Mouse (Mus musculus) ES-E14 (cell line): ENCODE measurements around the gene Leng9. TPM values are rescaled to one million over a fixed set of nuclear protein-coding genes. Genes with fewer than 3 reads are reported as not detected.
A peak's percentile ranks its signal among the peaks of the same experiment; 100 is the strongest.

Source experiments
- DNase-seq: peaks from one replicate; pipeline ENCODE4 v3.0.0-alpha.2; 2013; ENCODE audit warnings: low read depth, low spot score
- H3K27ac ChIP-seq: 2 replicates; pipeline ENCODE4 v1.5.1; 2012; ENCODE audit warnings: low read depth, mild to moderate bottlenecking, low read length, moderate library complexity, mixed read lengths; ENCODE audit not compliant: poor library complexity, insufficient read depth, severe bottlenecking
- H3K36me3 ChIP-seq: 2 replicates; pipeline ENCODE4 v1.6.1; 2012; ENCODE audit warnings: mild to moderate bottlenecking, low read length, moderate library complexity, mixed read lengths; ENCODE audit not compliant: control insufficient read depth, poor library complexity, insufficient read depth, severe bottlenecking
- H3K4me1 ChIP-seq, 2 experiments: fragments of 150-350 bp in 1 of 2; sonication (generic) in 1 of 2; 2 replicates each; pipeline ENCODE4 v1.6.1; 2012; ENCODE audit warnings: low read length in 2 of 2, mild to moderate bottlenecking in 1 of 2, mixed read lengths in 1 of 2; ENCODE audit not compliant: control insufficient read depth in 2 of 2, insufficient read depth in 2 of 2, poor library complexity in 1 of 2
- H3K4me3 ChIP-seq, 2 experiments: fragments of 150-350 bp in 1 of 2; sonication (generic) in 1 of 2; 2 replicates each; pipeline ENCODE4 v1.5.1; 2012; ENCODE audit warnings: low read length in 2 of 2, low read depth in 1 of 2, mild to moderate bottlenecking in 1 of 2, mixed read lengths in 1 of 2; ENCODE audit not compliant: insufficient read depth in 1 of 2, poor library complexity in 1 of 2, severe bottlenecking in 1 of 2
- H3K9ac ChIP-seq: 2 replicates; pipeline ENCODE4 v1.6.1; 2012; ENCODE audit warnings: low read depth, mild to moderate bottlenecking, low read length, mixed read lengths; ENCODE audit not compliant: poor library complexity, insufficient read depth, severe bottlenecking
- H3K9me3 ChIP-seq: fragments of 150-350 bp; sonication (generic); 2 replicates; pipeline ENCODE4 v1.6.1; 2012; ENCODE audit warnings: low read depth, mild to moderate bottlenecking, low read length; ENCODE audit not compliant: control insufficient read depth, insufficient read depth
- CHD2 ChIP-seq: IDR thresholded peaks from 2 replicates; pipeline ENCODE4 v1.6.1; 2014; ENCODE audit warnings: mild to moderate bottlenecking, low read depth, low read length, inconsistent platforms
- HCFC1 ChIP-seq: IDR thresholded peaks from 2 replicates; pipeline ENCODE4 v1.6.1; 2012; ENCODE audit warnings: low read length, inconsistent platforms, borderline replicate concordance; ENCODE audit not compliant: insufficient read depth
- MAFK ChIP-seq: IDR thresholded peaks from 2 replicates; pipeline ENCODE4 v1.6.1; 2014; ENCODE audit warnings: mild to moderate bottlenecking, low read depth, low read length, inconsistent platforms; ENCODE audit not compliant: insufficient read depth
- ZC3H11A ChIP-seq: IDR thresholded peaks from 2 replicates; pipeline ENCODE4 v1.6.1; 2012; ENCODE audit warnings: low read depth, mild to moderate bottlenecking, inconsistent platforms, low read length, borderline replicate concordance
- ZNF384 ChIP-seq: IDR thresholded peaks from 2 replicates; pipeline ENCODE4 v1.6.1; 2012; ENCODE audit warnings: low read depth, low read length, inconsistent platforms
- in situ Hi-C, 2 experiments: fragments of 600-800 bp; cut with MboI; formaldehyde crosslinking; loops; one replicate each; pipeline ENCODE4 v1.15.1; 2025; ENCODE audit warnings: low sequenced_read_pairs in 2 of 2, inconsistent platforms in 1 of 2; ENCODE audit not compliant: unreplicated experiment in 2 of 2
- total RNA-seq: library from RNA; depleted of rRNA; stranded (reverse); fragments of 300-350 nt; gene quantifications from 2 replicates; pipeline ENCODE4 v1.2.3, GENCODE M21; 2012; rRNA removed

The Leng9 gene
- 0.79 and 1.0 TPM in 2 replicates for total RNA-seq

- Histone ChIP-seq H3K9ac (peak within 1 kb of the TSS; percentile 81), H3K4me1 (peaks cover 9 to 26% of the 10 kb centered on the region in 2 experiments), H3K36me3 (peaks cover 24% of the 10 kb centered on the region), H3K4me3 (peak within 1 kb of the TSS; percentile 78 to 98), H3K9me3 (no peaks in the 10 kb centered on the region), H3K27ac (peak within 1 kb of the TSS; percentile 91)
- DNase-seq, result no peak
- no peak for TF ChIP-seq MAFK
- in situ Hi-C loops, result no loop called here
Observed at GRCm38 (mm10) chr7:4150059-4150541, at the start of gene Leng9. Gene Leng9 (minus strand): TSS chr7:4150374.

DNA sequence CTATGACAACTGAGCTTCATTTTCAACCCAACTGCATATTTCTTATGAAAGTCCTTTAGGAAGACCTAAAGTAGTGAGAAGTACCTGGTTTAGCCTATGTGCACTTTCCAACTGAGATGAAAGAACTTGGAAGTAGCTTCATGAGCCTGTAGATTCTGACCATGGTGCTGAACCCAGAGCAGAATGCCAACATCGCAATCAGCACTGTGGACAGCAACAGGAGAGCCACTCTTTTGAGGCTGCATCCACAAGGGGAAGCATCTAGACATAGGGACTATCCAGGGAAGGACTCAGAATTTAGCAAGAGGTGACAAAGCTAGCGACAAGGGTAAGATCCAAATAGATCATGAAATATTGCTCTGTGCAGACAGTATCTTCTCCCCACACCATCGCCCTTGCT, 28.3 kb upstream of the Leng9 start:
- in situ Hi-C loops, result no loop called here
- Histone ChIP-seq H3K4me3 (no peak overlapping the region), H3K9ac (no peak overlapping the region), H3K9me3 (no peaks in the 10 kb centered on the region), H3K36me3 (no peaks in the 10 kb centered on the region), H3K4me1 (no peaks in the 10 kb centered on the region), H3K27ac (no peak overlapping the region)
- DNase-seq, result no peak
- TF ChIP-seq CHD2 (no peak), MAFK (peak; percentile 56; the same call in 1 of the 2 replicates), ZNF384 (no peak), ZC3H11A (no peak), HCFC1 (no peak)

- no peaks in the 10 kb centered on the region for H3K9me3 ChIP-seq
- TF ChIP-seq MAFK (no peak), ZNF384 (no peak), CHD2 (no peak), ZC3H11A (no peak), HCFC1 (no peak)
- H3K4me1 ChIP-seq, result peaks cover 0 to 6% of the 10 kb centered on the region in 2 experiments; a peak in 1 of 4 replicates
- H3K27ac ChIP-seq, result no peak overlapping the region
- in situ Hi-C loops, result no loop called here
- H3K36me3 ChIP-seq, result no peaks in the 10 kb centered on the region
- DNase-seq, result no peak
- no peak overlapping the region for H3K4me3 ChIP-seq
- no peak overlapping the region for H3K9ac ChIP-seq
Observed at GRCm38 (mm10) chr7:4170193-4170938, 20.2 kb upstream of the Leng9 start.

GRCm38 (mm10) chr7:4167098-4167497, 16.9 kb upstream of the Leng9 start:
- no peak overlapping the region for H3K4me3 ChIP-seq
- no peak for DNase-seq
- H3K9ac ChIP-seq, result no peak overlapping the region
- no peak overlapping the region for H3K27ac ChIP-seq
- in situ Hi-C loops, result no loop called here
- TF ChIP-seq HCFC1, result no peak
- no peak for TF ChIP-seq MAFK
- no peak for TF ChIP-seq ZC3H11A
- no peak for TF ChIP-seq ZNF384
- no peak for TF ChIP-seq CHD2
- no peaks in the 10 kb centered on the region for H3K36me3 ChIP-seq
- peaks cover 4 to 11% of the 10 kb centered on the region in 2 experiments; a peak in 1 of 4 replicates for H3K4me1 ChIP-seq
- no peaks in the 10 kb centered on the region for H3K9me3 ChIP-seq

DNA sequence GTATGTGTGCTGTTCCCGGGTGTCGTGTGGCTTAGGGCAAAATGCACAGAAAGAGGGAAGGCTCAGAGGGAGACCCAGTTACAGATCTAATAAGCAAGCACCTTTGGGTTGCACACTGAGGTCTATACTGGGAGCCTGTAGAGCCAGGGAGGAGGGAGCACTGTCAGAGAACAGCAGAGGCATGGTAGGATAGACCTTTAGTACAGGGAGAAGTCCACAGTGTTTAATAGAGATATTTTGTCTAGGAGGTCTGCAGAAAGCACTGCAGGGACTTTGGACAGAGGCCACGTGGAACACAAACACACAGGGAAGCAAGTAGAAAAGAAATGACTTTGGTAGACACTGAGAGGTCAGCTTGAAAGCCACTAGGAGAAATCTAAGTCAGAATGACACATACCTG, 15.1 kb upstream of the Leng9 start:
- Histone ChIP-seq H3K9ac (no peak overlapping the region), H3K36me3 (no peaks in the 10 kb centered on the region; the same call in 1 of the 2 replicates), H3K4me1 (peaks cover 4 to 11% of the 10 kb centered on the region in 2 experiments; a peak in 1 of 4 replicates), H3K9me3 (no peaks in the 10 kb centered on the region), H3K4me3 (0 out of 4 replicates have a peak overlapping the region, but pooled peaks of 1 of the 2 experiments have one; percentile 29), H3K27ac (no peak overlapping the region)
- TF ChIP-seq ZC3H11A, result no peak
- TF ChIP-seq MAFK, result no peak
- TF ChIP-seq HCFC1, result no peak
- no peak for TF ChIP-seq ZNF384
- TF ChIP-seq CHD2, result no peak
- in situ Hi-C loops, result no loop called here
- DNase-seq, result no peak
